Mouse (Mus musculus): ENCODE data around the gene Ptprt. TPM values are rescaled to one million over a fixed set of nuclear protein-coding genes. Genes with fewer than 3 reads are reported as not detected.
"Not testable (repeated sequence)": the region's sequence is repeated elsewhere in the genome, so short reads cannot be mapped to it uniquely, and the experiment has no call there.

The Ptprt gene
- polyA plus RNA-seq, 1 experiment from 2014 or later, result 0.99 TPM

DNA sequence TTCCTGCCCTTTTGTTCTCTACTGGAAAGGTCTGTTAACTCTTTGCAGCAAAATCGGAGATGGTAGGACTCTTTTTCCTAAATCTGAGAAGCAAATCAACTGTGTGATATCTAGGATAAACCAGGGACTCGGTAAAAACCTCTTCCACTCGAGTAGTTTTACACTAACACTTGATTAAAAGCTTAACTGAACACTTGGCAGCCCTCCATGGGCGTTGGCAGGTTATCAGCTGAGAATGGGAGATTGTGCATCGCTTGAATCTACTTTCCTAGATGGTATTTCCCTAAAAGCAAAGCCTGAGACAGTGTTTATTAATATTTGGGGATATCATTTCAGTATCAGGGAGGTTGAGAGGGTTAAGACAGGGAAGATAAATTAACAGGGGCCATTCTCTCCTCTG is 1144.0 kb downstream of the Ptprt start:
- no peak overlapping the region for H3K9ac ChIP-seq
- WGBS, result 56% methylated on average over 5 of the region's 5 CpGs
- H3K4me3 ChIP-seq (replicated peaks), result no peak overlapping the region
- H3K9me3 ChIP-seq, result no peaks in the 10 kb centered on the region
- no peak overlapping the region for H3K27ac ChIP-seq
- ATAC-seq, result no peak
- H3K36me3 ChIP-seq, result no peaks in the 10 kb centered on the region
- no peaks in the 10 kb centered on the region for H3K27me3 ChIP-seq (replicated peaks)
- no peak overlapping the region for H3K4me2 ChIP-seq (replicated peaks)
- H3K4me1 ChIP-seq (replicated peaks), result no peaks in the 10 kb centered on the region

DNA sequence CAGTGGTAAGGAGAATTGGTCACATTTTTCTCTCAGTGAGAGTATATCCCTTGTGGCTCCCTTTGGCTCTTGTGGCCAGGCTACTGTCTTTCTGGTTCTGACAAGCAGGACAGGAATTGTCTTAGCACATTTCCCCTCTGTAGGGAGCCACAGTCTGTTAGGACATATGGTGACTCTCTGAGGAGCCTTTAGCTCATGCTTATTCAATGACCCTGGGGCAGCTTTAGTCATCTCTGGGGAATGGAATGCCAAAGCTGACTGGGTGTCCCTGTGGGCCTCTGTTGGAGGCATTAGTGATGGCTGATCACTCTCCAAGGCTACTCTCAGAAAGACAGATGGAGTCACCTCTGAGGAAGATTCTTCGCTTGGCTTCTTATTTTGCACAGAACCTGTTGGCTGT is 1147.7 kb downstream of the Ptprt start:
- Histone ChIP-seq H3K4me2 (replicated peaks) (no peak overlapping the region), H3K27ac (no peak overlapping the region), H3K4me3 (replicated peaks) (no peak overlapping the region), H3K27me3 (replicated peaks) (no peaks in the 10 kb centered on the region), H3K9ac (no peak overlapping the region), H3K9me3 (no peaks in the 10 kb centered on the region), H3K4me1 (replicated peaks) (no peaks in the 10 kb centered on the region), H3K36me3 (no peaks in the 10 kb centered on the region)
- no peak for ATAC-seq
- 96% methylated on average over 1 of the region's 1 CpGs for WGBS

GRCm38 (mm10) chr2:161511880-161512570 is 1148.9 kb downstream of the Ptprt start:
- H3K4me2 ChIP-seq (replicated peaks), result not testable (repeated sequence)

GRCm38 (mm10) chr2:161511101-161511759 is 1149.7 kb downstream of the Ptprt start:
- H3K36me3 ChIP-seq, result no peaks in the 10 kb centered on the region
- no peaks in the 10 kb centered on the region for H3K4me1 ChIP-seq (replicated peaks)
- H3K4me3 ChIP-seq (replicated peaks), result peak overlapping the region; percentile 32
- no peaks in the 10 kb centered on the region for H3K9me3 ChIP-seq
- ATAC-seq, result peak; percentile 53
- H3K9ac ChIP-seq, result no peak overlapping the region
- H3K27me3 ChIP-seq (replicated peaks), result no peaks in the 10 kb centered on the region
- WGBS, result 21% methylated on average over 8 of the region's 8 CpGs
- peak overlapping the region; percentile 60 for H3K4me2 ChIP-seq (replicated peaks)
- H3K27ac ChIP-seq, result no peak overlapping the region

More at GRCm38 (mm10) chr2:161511880-161512570, 1148.9 kb downstream of the Ptprt start:
- H3K9me3 ChIP-seq; H3K27me3 ChIP-seq (replicated peaks); H3K36me3 ChIP-seq; H3K27ac ChIP-seq; H3K4me3 ChIP-seq (replicated peaks); H3K9ac ChIP-seq; H3K4me1 ChIP-seq (replicated peaks): not testable (repeated sequence)
- 23% methylated on average over 6 of the region's 15 CpGs for WGBS
- ATAC-seq, result peak; percentile 65

GRCm38 (mm10) chr2:161499097-161499899 is 1161.6 kb downstream of the Ptprt start:
- H3K27ac ChIP-seq, result no peak overlapping the region
- no peaks in the 10 kb centered on the region for H3K27me3 ChIP-seq (replicated peaks)
- peak overlapping the region; percentile 46 for H3K4me2 ChIP-seq (replicated peaks)
- H3K36me3 ChIP-seq, result no peaks in the 10 kb centered on the region
- 0 out of 2 replicates have a peak overlapping the region, but pooled peaks have one; percentile 9 for H3K4me3 ChIP-seq (replicated peaks)
- H3K4me1 ChIP-seq (replicated peaks), result no peaks in the 10 kb centered on the region
- H3K9ac ChIP-seq, result no peak overlapping the region
- WGBS, result 9% methylated on average over 13 of the region's 13 CpGs
- no peak for ATAC-seq
- no peaks in the 10 kb centered on the region for H3K9me3 ChIP-seq

GRCm38 (mm10) chr2:161498449-161499096 is 1162.4 kb downstream of the Ptprt start:
- 19% methylated on average over 13 of the region's 13 CpGs for WGBS
- H3K9me3 ChIP-seq, result no peaks in the 10 kb centered on the region
- H3K4me2 ChIP-seq (replicated peaks), result peak overlapping the region; percentile 46
- no peak for ATAC-seq
- no peaks in the 10 kb centered on the region for H3K36me3 ChIP-seq
- H3K4me3 ChIP-seq (replicated peaks), result peak overlapping the region; percentile 9; the same call in 1 of the 2 replicates
- no peak overlapping the region for H3K27ac ChIP-seq
- H3K9ac ChIP-seq, result no peak overlapping the region
- no peaks in the 10 kb centered on the region for H3K27me3 ChIP-seq (replicated peaks)
- H3K4me1 ChIP-seq (replicated peaks), result no peaks in the 10 kb centered on the region

DNA sequence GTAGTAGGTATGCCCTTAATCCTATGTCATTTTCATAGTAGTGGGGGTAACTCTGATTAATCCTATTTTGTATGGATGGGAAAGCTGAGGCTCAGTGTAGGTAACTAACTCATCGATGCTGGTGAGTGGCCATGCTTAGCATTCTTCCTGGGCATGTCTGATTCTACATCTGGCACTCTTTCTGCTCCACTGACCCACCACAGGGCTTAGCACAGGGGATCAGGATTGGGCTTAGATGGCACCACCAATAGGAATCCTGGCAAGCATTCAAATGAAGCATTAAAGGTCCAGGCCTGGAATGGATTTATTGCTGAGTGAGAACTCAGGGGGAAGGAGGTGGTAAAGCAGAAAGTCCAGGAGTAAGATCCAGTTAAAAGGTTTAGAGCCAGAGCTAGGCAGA is 1179.2 kb downstream of the Ptprt start:
- Histone ChIP-seq H3K4me2 (replicated peaks) (no peak overlapping the region), H3K36me3 (no peaks in the 10 kb centered on the region), H3K9ac (no peak overlapping the region), H3K9me3 (no peaks in the 10 kb centered on the region), H3K4me1 (replicated peaks) (no peaks in the 10 kb centered on the region), H3K4me3 (replicated peaks) (no peak overlapping the region), H3K27me3 (replicated peaks) (no peaks in the 10 kb centered on the region), H3K27ac (no peak overlapping the region)
- 90% methylated on average over 1 of the region's 1 CpGs for WGBS
- ATAC-seq, result no peak

DNA sequence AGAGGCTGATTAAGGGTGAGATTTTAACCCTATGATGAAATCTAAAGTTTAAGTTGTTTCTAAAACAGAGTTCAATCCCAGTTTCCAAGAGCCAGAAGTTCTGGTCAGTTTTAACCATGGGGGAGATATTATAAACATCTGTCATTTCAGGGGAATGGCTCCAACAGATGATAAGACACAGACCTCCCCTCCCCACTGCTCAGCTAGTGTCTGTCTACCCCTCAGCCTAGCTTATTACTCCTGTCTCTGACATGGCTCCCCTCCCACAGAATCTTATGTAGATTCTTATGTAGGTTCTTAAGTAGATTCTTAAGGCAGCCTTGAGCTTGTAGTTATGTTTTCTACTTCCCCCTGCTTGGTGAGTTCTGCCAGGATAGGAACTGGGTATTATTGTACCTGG is 1180.5 kb downstream of the Ptprt start:
- no peaks in the 10 kb centered on the region for H3K27me3 ChIP-seq (replicated peaks)
- no peaks in the 10 kb centered on the region for H3K36me3 ChIP-seq
- no peak overlapping the region for H3K4me2 ChIP-seq (replicated peaks)
- H3K27ac ChIP-seq, result no peak overlapping the region
- H3K4me1 ChIP-seq (replicated peaks), result no peaks in the 10 kb centered on the region
- no peak overlapping the region for H3K9ac ChIP-seq
- no peaks in the 10 kb centered on the region for H3K9me3 ChIP-seq
- ATAC-seq, result no peak
- no peak overlapping the region for H3K4me3 ChIP-seq (replicated peaks)
